Mouse (Mus musculus) brain, embryonic 14.5 days (tissue): ENCODE measurements around the gene Gnai3. TPM values are rescaled to one million over a fixed set of nuclear protein-coding genes. Genes with fewer than 3 reads are reported as not detected.

Experiments
- DNase-seq: peaks from one replicate; pipeline ENCODE4 v3.0.0-alpha.2; 2011; ENCODE audit warnings: low read depth
- CTCF ChIP-seq: fragments of 200-500 bp; IDR thresholded peaks from 2 replicates; pipeline ENCODE4 v1.5.1; 2012; ENCODE audit warnings: inconsistent platforms, mild to moderate bottlenecking, moderate library complexity, borderline replicate concordance; ENCODE audit not compliant: insufficient read depth, insufficient read length; ENCODE audit errors: extremely low read depth
- POLR2A ChIP-seq: fragments of 200-500 bp; IDR thresholded peaks from 2 replicates; pipeline ENCODE4 v1.6.1; 2012; ENCODE audit warnings: mild to moderate bottlenecking, inconsistent platforms, borderline replicate concordance; ENCODE audit not compliant: poor library complexity, insufficient read depth, insufficient read length, severe bottlenecking; ENCODE audit errors: extremely low read depth
- polyA plus RNA-seq: library from polyadenylated mRNA; depleted of rRNA; stranded (reverse); fragments of >200 nt; gene quantifications from 2 replicates; pipeline ENCODE4 v1.2.3, GENCODE M21; 2012

The Gnai3 gene
- polyA plus RNA-seq, 1 experiment: 86.6 TPM

- no peak for DNase-seq
- TF ChIP-seq POLR2A: no peak
- TF ChIP-seq CTCF: no peak
Measured at GRCm38 (mm10) chr3:108158383-108159037, 12.6 kb upstream of the Gnai3 start.

DNA sequence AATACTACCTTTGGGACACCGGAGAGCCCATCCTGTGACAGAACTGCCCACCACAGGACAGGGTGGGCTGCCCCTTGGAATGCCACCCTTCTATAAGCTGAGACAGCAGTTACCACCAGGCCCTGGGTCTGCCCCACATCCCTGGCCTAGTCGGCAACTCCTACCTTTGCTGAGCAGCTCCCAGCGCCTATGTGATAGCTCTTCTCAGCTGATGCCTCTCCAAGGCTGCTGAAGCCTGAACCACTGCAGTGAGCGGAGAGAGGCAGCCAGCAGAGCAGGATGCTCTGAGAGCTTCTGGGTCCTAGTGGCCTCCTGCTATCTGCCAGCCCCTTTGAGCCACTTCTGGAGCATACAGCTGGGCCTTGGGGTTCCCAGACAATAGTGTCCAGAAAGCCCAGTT, 8.7 kb upstream of the Gnai3 start, which contains the start of gene Gpr61:
Gene Gpr61, minus strand, starts transcription at position 227 of the 400 bp plus-strand sequence.
- peak; percentile 66 for DNase-seq
- TF ChIP-seq POLR2A (no peak), CTCF (no peak)

DNA sequence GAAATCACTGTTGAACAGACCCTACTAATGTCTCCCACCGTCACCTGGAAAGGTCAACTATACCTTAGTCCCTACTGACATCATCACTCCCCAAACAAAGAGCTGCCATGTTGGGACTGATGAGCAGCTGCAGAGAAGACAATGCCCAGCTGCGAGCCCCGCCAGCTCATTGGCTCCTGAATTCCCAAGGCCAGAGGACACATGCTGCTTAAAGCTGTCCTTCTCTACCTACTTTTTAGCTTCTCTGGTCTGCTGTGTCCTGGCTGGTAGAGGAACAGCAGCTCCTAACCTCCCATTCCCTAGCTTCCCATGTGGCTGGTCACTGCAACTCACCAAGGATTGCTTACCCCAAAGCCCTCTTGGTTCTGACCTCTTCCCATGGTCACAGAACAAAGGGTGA, 6.3 kb upstream of the Gnai3 start:
- DNase-seq: no peak
- no peak for TF ChIP-seq POLR2A
- no peak for TF ChIP-seq CTCF

- TF ChIP-seq POLR2A: no peak
- TF ChIP-seq CTCF: peak; percentile 85; the same call in 1 of the 2 replicates
- DNase-seq: peak; percentile 95
Measured at GRCm38 (mm10) chr3:108147386-108148235, 1.7 kb upstream of the Gnai3 start.

DNA sequence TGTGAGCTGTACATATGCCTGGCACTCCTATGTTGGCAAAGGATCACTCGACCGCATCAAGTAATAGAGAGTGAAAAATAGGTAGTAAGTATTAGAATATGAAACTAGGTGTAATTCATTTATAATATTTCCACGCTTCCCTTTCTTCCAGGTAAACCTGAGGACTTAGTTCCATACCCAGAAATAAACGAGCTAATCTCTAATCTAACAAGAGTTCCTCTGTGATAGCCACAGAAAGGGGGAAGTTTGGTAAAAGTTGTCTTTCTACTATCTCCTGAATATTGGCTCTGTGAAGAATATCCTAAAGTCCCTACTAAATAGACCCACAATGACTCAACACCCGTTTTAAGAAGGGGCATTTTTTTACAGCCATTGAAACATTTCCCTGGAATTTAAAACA, 725 bp upstream of the Gnai3 start:
- no peak for DNase-seq
- TF ChIP-seq POLR2A (no peak), CTCF (no peak)

DNA sequence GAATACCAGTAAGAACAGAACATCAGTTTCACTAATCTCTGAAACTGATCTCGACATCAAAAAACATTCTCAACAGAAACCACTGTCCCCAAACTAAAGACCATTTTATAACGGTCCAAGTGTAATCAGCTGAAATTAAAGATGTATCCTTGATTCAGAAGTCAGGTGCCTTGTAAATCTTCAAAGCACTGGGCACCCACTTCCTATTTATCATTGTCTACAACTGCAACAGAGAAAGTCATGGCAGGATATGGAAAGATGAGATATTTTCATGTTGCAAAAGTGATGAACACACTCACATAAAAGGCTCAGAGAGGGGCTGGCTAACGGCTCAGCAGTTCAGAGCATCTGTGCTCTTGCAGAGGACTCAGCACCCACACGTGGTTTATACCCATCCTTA, 5.2 kb downstream of the Gnai3 start:
- DNase-seq: no peak
- no peak for TF ChIP-seq CTCF
- no peak for TF ChIP-seq POLR2A

DNA sequence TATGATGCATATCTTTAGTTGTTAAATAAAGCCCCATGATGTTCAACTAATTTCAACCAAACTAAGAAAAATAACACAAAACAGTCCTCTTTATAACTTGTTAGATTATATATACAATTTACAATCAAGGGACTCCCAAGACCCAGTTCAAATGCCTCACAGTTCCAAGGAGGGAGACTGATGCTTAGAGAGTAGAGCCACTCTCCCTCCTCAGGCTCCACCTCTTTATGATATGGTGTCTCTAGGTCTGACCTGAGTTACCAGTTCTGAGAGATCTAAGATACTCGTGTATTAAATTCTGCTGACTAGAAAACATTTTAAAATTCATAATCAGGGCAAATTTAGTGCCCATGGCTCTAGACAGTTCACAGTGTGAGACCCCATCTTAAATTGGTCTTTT, 6.8 kb downstream of the Gnai3 start:
- DNase-seq: no peak

GRCm38 (mm10) chr3:108134701-108135100, 11.2 kb downstream of the Gnai3 start:
- peak; percentile 63 for DNase-seq
- TF ChIP-seq CTCF: no peak
- TF ChIP-seq POLR2A: no peak

More for the DNA sequence above, 6.8 kb downstream of the Gnai3 start:
- TF ChIP-seq CTCF (no peak), POLR2A (no peak)

DNA sequence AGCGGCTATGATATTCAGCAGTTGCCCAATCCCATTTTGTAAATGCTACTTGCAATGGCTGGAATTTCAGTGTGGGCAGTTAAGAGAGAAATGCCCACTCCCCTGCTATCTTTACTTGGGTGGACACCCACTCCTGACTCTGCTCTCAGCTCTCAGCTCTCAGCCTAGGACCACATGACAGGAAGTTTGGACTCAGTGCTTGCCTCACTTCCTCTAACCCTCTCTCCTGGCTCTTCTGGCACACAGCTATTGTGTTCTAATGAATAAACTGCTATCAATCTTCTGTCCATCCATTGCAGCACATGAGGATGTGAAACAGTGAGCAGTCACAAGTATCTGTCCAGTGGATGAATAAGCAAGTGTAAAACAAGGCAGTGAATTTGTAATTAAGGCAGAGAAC, 13.5 kb downstream of the Gnai3 start:
- no peak for TF ChIP-seq CTCF
- no peak for TF ChIP-seq POLR2A
- no peak for DNase-seq

DNA sequence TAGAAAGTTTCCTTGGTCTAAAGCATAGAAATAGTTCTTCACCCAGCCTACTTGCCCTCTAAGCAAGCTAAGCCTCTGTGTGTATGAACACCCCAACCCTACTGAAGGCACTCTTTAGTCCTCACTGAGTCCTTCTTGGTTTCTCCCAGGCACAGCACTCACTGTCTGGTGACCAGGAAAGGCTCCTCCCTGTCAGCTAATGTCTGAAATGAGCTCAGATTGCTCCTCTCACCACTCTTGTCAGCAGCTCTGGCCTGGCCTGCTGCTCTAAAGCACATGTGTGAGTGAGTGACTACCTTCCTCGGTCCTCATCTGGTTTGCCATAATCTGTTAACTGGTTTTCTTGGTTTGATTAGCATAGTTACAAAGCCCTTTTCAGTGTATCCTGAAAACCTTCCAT, 14.1 kb downstream of the Gnai3 start:
- no peak for DNase-seq
- TF ChIP-seq CTCF: no peak

DNA sequence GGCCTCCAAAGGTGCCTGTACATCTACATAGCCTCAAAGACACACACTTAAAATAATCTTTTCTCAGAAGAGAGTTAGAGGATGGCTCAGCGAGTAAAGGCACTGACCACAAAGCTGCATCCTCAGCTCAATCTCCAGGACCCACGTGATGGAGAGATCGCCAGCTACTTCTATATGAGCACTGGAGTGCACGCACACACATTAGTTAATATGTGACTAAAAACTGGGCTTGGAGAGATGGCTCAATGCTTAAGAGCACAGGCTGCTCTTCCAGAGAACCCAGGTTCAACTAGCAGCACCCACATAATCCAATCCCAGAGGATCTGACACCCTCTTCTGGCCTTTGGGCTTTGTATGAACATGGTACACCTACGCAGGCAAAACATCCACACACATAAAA, 14.7 kb downstream of the Gnai3 start:
- DNase-seq: no peak
- TF ChIP-seq POLR2A: no peak
- TF ChIP-seq CTCF: no peak

GRCm38 (mm10) chr3:108129804-108130203, 16.1 kb downstream of the Gnai3 start:
- DNase-seq: no peak
- TF ChIP-seq POLR2A: no peak
- TF ChIP-seq CTCF: no peak
